Mouse (Mus musculus): ENCODE measurements at regions not wholly inside any gene's neighbourhood (a gene's known extent, or its start where the extent isn't known, plus 50 kb on each side); places are given as distances from the start of the nearest gene placed in this dataset.

DNA sequence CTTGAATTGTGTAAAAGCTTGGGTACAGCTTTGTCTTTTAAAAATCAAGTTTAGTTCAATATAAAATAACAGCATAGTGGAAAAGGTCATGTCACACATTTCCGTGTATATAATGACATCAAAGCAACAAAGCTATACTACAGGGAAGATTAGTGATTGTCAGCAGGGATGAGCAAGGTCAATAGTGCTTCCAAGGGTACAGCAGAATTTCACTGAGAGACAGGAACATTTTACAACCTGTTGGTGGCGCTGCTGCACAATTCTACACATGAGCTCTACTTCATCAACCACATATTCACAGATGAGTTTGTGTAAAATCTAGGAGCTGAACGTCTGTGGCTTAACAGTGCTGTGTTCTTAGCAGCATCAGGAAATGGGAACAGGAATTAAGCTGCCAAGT is 74.3 kb upstream of the A2m start:
- no peaks in the 10 kb centered on the region for H3K36me3 ChIP-seq
- H3K4me3 ChIP-seq, result no peak overlapping the region
- no peaks in the 10 kb centered on the region for H3K9me3 ChIP-seq
- ATAC-seq (ENCODE audit: low FRiP score, low read depth), result peak; percentile 80; the same call in 1 of the 2 replicates
- no peak overlapping the region for H3K9ac ChIP-seq
- H3K27me3 ChIP-seq, result no peaks in the 10 kb centered on the region
- H3K4me1 ChIP-seq (replicated peaks), result no peaks in the 10 kb centered on the region
- 4% methylated on average over 3 of the region's 3 CpGs for WGBS
- no peak overlapping the region for H3K27ac ChIP-seq (replicated peaks)
- H3K4me2 ChIP-seq, result no peak overlapping the region

DNA sequence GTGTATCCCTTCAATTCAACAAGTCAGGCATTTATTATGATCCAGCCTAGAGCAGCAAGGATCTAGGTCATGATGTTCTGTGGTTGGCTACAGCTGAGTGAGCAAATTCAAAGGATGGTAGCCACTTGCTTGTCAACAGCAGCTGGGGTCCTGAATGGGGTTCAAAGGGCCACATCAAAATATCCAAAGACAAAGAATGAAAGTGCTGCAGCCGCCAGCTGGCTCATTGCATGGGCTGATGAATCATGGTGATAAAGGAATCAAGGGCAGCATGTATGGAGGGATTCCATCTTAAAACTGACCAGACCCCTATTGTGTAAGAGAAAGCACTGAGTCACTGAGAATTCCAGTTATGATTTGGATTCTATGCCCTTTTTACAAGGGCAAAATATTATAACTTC is 74.8 kb upstream of the A2m start:
- Histone ChIP-seq H3K4me1 (replicated peaks) (no peaks in the 10 kb centered on the region), H3K9ac (no peak overlapping the region), H3K4me2 (no peak overlapping the region), H3K27me3 (no peaks in the 10 kb centered on the region), H3K9me3 (no peaks in the 10 kb centered on the region), H3K27ac (replicated peaks) (no peak overlapping the region), H3K4me3 (no peak overlapping the region), H3K36me3 (no peaks in the 10 kb centered on the region)
- 23% methylated on average over 1 of the region's 1 CpGs for WGBS
- no peak for ATAC-seq (ENCODE audit: low FRiP score, low read depth)

DNA sequence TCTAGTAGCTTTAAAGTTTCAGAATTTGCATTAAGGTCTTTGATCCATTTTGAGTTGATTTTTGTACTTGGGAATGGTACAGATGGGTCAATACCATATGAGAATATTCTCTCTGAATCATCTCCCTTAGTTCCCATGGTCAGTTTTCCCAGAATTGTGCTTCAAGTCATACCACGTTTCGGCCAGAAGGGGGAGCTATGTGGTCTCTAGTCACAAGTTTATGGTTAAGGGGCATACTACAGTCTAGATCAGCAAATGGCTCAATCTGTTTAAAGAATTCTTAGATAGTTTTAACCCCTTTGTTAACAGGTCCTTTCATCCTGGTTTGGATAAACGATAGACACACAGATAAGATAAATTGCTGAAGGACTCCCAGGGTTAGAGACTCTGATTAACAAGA is 78.7 kb upstream of the A2m start:
- Histone ChIP-seq H3K9ac (no peak overlapping the region), H3K9me3 (no peaks in the 10 kb centered on the region), H3K36me3 (no peaks in the 10 kb centered on the region), H3K4me2 (no peak overlapping the region), H3K27me3 (no peaks in the 10 kb centered on the region), H3K4me3 (no peak overlapping the region), H3K27ac (replicated peaks) (no peak overlapping the region), H3K4me1 (replicated peaks) (no peaks in the 10 kb centered on the region)
- 2% methylated on average over 3 of the region's 3 CpGs for WGBS
- no peak for ATAC-seq (ENCODE audit: low FRiP score, low read depth)

DNA sequence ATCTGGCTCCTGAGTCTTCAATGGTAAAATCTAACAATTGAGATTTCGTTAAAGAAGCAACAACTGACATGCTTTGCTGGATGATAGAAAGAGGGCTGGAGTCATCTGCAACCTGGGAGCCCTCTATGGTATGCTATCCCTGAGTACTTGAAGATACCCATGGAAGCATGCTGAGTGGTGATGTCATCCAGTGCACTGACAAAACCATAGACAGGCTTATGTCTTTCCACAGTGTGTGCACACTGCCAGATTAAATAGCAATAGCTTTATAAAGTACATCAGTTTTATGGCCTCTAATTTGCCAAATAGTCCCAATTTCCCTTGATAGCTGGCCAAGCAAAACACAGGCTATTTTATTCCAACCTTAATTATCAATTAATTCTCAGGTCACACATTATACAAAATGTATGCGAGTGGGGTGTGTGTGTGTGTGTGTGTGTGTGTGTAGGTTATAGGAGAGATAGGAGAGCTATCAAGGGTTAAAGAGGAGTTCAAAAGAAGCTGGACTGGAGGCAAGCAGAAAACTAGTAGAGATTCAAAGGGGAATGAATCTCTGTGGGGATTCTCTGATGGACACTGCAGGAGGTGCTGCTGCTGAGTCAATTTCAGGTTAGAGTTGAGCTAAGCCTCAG is 80.1 kb upstream of the Iqsec3 start:
- no peaks in the 10 kb centered on the region for H3K9me3 ChIP-seq
- no peak overlapping the region for H3K27ac ChIP-seq (replicated peaks)
- H3K36me3 ChIP-seq, result no peaks in the 10 kb centered on the region
- peak; percentile 59; the same call in 1 of the 2 replicates for ATAC-seq (ENCODE audit: low FRiP score, low read depth)
- H3K4me2 ChIP-seq, result no peak overlapping the region
- H3K4me3 ChIP-seq, result no peak overlapping the region
- 80% methylated on average over 2 of the region's 2 CpGs for WGBS
- no peak overlapping the region for H3K9ac ChIP-seq
- no peaks in the 10 kb centered on the region for H3K27me3 ChIP-seq
- no peaks in the 10 kb centered on the region for H3K4me1 ChIP-seq (replicated peaks)

DNA sequence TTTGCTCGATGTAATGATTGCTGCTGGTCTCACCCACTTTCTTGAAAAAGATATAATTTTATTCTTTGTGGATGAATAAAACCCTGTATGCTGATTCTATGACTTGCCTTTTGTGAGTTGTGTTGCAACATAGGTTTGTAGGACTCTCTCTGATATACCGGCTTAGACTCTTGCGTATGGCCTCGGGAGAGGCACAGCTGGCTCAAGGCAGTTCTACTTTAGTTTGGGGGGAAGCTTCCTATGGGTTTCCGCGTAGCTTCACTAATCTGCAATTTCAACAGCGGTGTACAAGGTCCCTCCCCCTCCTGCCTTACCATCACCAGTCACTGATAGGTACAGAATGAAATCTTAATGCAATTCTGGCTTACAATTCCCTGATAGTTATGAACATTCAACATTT is 60.0 kb upstream of the Iqsec3 start:
- H3K36me3 ChIP-seq, result no peaks in the 10 kb centered on the region
- no peak overlapping the region for H3K9ac ChIP-seq
- no peak overlapping the region for H3K4me2 ChIP-seq
- no peak overlapping the region for H3K27ac ChIP-seq (replicated peaks)
- H3K9me3 ChIP-seq, result no peaks in the 10 kb centered on the region
- ATAC-seq (ENCODE audit: low FRiP score, low read depth), result no peak
- no peaks in the 10 kb centered on the region for H3K4me1 ChIP-seq (replicated peaks)
- H3K4me3 ChIP-seq, result no peak overlapping the region
- no peaks in the 10 kb centered on the region for H3K27me3 ChIP-seq
- 75% methylated on average over 7 of the region's 7 CpGs for WGBS

DNA sequence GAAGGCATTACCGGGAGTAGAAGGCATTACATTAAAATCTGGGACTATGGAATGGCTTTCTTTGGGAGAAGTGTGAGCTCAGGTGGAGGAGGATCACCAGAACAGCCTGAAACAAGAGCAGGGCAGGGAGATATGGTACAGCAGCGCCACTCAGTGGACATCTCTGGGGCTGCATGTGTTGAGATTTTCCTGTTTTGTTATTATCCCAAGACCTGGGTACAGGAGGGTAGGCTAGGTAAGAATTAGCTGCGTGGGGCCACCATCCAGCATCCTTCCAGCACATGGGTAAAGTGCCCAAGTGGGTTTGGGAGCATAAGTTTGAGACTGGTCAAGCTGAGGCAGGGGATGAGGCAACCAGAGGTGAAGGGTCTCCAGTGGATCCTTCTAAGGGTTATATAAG is 59.4 kb upstream of the Iqsec3 start:
- 4% methylated on average over 3 of the region's 3 CpGs for WGBS
- no peaks in the 10 kb centered on the region for H3K9me3 ChIP-seq
- H3K4me3 ChIP-seq, result no peak overlapping the region
- no peak overlapping the region for H3K9ac ChIP-seq
- H3K36me3 ChIP-seq, result no peaks in the 10 kb centered on the region
- H3K4me2 ChIP-seq, result no peak overlapping the region
- no peaks in the 10 kb centered on the region for H3K27me3 ChIP-seq
- H3K27ac ChIP-seq (replicated peaks), result no peak overlapping the region
- no peaks in the 10 kb centered on the region for H3K4me1 ChIP-seq (replicated peaks)
- peak; percentile 81 for ATAC-seq (ENCODE audit: low FRiP score, low read depth)

DNA sequence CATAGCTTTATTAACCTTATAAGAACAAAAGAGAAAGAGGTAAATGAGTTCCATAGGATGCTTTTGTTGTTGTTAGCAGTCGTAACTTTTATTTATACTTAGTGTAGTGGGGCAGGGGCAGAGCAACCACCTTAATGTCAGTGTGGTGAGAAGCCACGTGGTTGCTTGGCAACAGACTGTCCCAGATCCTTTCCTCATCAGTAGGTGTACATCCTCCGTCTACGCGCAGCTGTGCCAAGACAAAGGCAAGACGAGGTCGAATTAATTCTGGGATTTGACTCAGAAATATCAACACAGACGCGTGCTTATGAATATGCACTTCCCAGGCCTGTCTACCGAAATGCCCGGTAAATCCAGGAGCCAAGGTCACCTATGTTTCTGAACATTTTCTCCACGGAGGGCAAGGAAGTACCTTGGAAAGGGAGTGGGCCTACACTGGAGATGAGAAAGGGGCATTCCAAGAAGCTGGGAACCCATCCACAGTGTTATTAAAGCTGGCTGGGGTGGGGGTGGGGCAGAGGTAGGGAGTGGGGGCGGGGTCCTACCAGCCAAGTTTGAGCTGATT is 58.4 kb upstream of the Iqsec3 start:
- Histone ChIP-seq H3K9ac (no peak overlapping the region), H3K4me1 (replicated peaks) (no peaks in the 10 kb centered on the region), H3K9me3 (no peaks in the 10 kb centered on the region), H3K27me3 (no peaks in the 10 kb centered on the region), H3K4me2 (no peak overlapping the region), H3K4me3 (no peak overlapping the region), H3K36me3 (no peaks in the 10 kb centered on the region), H3K27ac (replicated peaks) (no peak overlapping the region)
- no peak; the same call in 1 of the 2 replicates for ATAC-seq (ENCODE audit: low FRiP score, low read depth)
- 50% methylated on average over 13 of the region's 13 CpGs for whole genome bisulfite sequencing

DNA sequence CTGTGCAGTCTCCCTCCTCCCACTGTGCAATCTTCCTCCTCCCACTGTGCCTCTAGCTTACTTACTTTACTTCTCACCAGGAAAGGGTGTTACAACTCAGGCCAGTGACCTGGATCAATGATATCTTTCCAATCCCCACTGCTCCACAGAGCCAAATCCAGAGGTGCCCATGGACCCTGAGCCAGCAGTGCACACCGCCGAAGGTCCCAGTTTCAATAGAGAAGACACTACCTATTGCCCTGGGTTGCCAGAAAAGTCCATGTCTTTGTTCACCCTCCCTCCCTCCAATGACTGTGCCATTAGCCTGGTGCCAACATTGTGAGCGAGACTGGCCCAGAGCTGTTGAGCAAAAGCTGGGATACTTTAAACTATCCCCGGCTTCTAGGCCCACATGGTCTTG is 53.8 kb upstream of the Iqsec3 start:
- no peaks in the 10 kb centered on the region for H3K27me3 ChIP-seq
- no peak overlapping the region for H3K4me3 ChIP-seq
- H3K9ac ChIP-seq, result no peak overlapping the region
- H3K4me1 ChIP-seq (replicated peaks), result peaks cover 11% of the 10 kb centered on the region; the same call in 1 of the 2 replicates
- no peak overlapping the region for H3K27ac ChIP-seq (replicated peaks)
- ATAC-seq (ENCODE audit: low FRiP score, low read depth), result no peak
- H3K9me3 ChIP-seq, result no peaks in the 10 kb centered on the region
- no peak overlapping the region for H3K4me2 ChIP-seq
- 93% methylated on average over 4 of the region's 4 CpGs for WGBS
- H3K36me3 ChIP-seq, result no peaks in the 10 kb centered on the region

DNA sequence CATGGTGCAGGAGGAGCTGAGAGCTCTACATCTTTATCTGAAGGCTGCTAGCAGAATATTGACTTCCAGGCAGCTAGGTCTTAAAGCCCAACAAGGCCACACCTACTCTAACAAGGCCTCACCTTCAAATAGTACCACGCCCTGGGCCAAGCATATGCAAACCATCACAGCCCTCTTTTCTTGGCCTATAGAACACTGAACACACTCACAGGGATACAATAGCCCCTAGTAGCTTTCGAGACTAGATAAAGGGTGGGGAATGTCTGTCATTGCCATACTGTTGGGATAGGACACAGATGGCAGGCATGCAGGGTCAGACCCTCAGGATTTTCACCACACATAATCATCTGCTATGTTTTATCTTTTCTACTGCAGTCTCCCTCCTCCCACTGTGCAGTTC is 52.6 kb upstream of the Iqsec3 start:
- WGBS, result 86% methylated on average over 2 of the region's 2 CpGs
- Histone ChIP-seq H3K9me3 (no peaks in the 10 kb centered on the region), H3K27me3 (no peaks in the 10 kb centered on the region), H3K4me3 (no peak overlapping the region), H3K4me1 (replicated peaks) (peaks cover 11% of the 10 kb centered on the region; the same call in 1 of the 2 replicates), H3K36me3 (no peaks in the 10 kb centered on the region), H3K9ac (no peak overlapping the region), H3K27ac (replicated peaks) (no peak overlapping the region), H3K4me2 (no peak overlapping the region)
- ATAC-seq (ENCODE audit: low FRiP score, low read depth), result no peak

DNA sequence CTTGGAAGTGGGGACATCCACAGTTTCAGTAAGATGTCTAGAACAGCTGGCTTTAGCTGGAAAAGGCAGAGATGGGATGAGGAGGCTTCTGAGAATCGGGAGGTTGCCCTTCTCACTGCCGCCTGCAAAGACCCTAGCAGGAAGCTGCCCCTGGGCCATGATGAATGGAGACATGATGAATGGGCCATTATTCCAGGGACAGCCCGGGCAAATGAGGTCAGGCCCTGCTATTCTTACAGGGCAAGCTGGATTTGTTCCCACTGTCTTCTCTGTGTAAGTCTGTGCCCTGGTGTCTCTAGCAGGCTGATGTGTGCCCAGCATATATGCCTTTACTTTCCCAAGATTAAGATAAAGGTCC is 51.1 kb upstream of the Iqsec3 start:
- H3K9ac ChIP-seq, result no peak overlapping the region
- ATAC-seq (ENCODE audit: low FRiP score, low read depth), result no peak
- H3K36me3 ChIP-seq, result no peaks in the 10 kb centered on the region
- peaks cover 11% of the 10 kb centered on the region; the same call in 1 of the 2 replicates for H3K4me1 ChIP-seq (replicated peaks)
- H3K9me3 ChIP-seq, result no peaks in the 10 kb centered on the region
- H3K4me2 ChIP-seq, result no peak overlapping the region
- no peaks in the 10 kb centered on the region for H3K27me3 ChIP-seq
- no peak overlapping the region for H3K27ac ChIP-seq (replicated peaks)
- WGBS, result 9% methylated on average over 3 of the region's 3 CpGs
- no peak overlapping the region for H3K4me3 ChIP-seq

DNA sequence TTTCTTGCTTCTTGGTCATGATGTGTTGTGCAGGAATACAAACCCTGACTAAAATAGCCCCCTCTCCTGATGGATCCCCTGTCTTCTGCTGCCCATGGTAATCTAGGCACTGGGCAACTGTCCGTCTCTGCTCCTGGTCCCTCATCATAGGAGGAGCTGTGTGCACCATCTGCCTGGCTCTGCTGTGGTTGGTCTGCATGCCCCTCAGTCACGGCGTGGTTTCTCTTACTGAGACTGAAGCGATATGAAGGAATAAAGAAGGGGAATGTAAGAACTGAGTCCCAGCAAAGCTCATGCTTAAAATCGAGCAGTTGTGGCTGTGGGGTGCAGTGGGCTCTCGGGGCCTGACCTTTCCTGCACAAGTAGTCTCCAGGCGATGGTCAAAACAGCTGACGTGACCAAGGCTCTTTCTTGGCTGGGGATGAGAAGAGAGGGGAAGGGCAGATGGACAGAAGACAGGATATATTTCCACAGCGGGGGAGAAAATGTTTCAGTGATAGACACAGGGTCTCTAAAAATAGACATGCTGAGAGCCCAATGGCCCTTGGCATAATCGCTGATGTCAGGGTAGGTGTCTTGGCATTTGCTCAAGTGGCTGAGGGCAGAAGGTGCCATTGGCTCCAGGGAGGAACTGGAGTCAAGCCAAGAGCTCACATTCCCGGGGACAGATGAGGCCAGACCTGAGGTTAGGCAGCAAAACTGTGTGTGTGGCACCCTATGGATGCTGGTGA is 50.6 kb upstream of the Iqsec3 start:
- Histone ChIP-seq H3K4me2 (no peak overlapping the region), H3K9ac (no peak overlapping the region), H3K9me3 (no peaks in the 10 kb centered on the region), H3K27ac (replicated peaks) (no peak overlapping the region), H3K4me1 (replicated peaks) (peaks cover 11% of the 10 kb centered on the region; the same call in 1 of the 2 replicates), H3K27me3 (no peaks in the 10 kb centered on the region), H3K36me3 (no peaks in the 10 kb centered on the region), H3K4me3 (no peak overlapping the region)
- 51% methylated on average over 11 of the region's 11 CpGs for WGBS
- ATAC-seq (ENCODE audit: low FRiP score, low read depth), result no peak

All from hindbrain, embryonic 15.5 days (tissue).